Mouse (Mus musculus) left cerebral cortex, adult 8-10 months (tissue): Measurements from ENCODE around the gene Axin2. TPM values are rescaled to one million over a fixed set of nuclear protein-coding genes. Genes with fewer than 3 reads are reported as not detected.
A peak's percentile ranks its signal among the peaks of the same experiment; 100 is the strongest.

ENCODE experiments used
- DNase-seq, 2 experiments: peaks; one replicate each; pipeline ENCODE4 v3.0.0; 2022; ENCODE audit warnings: low spot score in 2 of 2
- total RNA-seq, 4 experiments: library from RNA; stranded (reverse); gene quantifications; 2 replicates each; pipeline ENCODE4 v1.2.4; 2022

The Axin2 gene
- total RNA-seq, 4 experiments from 2014 or later = 36.3 to 40.8 (median 38.0) TPM

- DNase-seq = no peak
These were observed 43.5 kb downstream of the Axin2 start for GRCm38 (mm10) chr11:108963476-108964232.

DNA sequence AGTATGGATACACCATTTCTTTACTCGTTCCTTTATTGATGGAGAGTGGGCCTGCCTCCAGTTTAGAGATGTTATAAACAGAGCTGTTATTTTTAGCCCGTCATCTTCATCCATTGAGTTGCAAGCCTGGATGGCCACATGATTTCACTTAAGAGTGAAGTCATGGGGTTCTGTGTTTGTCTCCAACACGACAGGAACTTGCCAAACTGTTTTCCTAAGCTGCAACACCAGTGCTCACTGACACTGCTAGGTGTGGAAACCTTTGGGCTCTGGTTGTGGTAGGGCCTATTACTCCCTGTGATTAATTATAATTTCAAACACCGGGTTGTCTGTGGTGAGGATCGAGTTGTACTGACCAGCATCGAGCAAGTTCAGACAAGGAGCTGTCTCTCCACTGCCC lies 45.6 kb downstream of the Axin2 start:
- no peak for DNase-seq

DNA sequence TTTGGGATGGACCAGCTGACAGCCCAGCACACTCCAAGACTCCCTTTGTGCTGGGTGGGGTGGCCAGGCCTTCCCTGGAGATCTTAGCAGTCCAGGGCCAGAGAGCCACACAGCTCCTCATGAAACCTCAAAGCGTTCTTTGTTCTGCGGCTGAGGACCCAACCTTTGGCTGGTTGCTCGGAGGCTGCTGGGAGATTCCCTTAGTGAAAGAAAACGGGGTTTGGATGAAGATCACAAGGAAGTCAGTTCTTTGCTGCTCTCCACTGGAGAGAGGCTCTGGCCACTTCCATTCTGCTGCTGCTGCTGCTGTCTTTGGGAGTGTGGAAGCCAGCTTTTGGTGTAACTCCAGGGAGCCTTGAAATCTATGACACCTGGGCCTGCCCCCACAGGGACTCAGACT lies 53.3 kb downstream of the Axin2 start:
- DNase-seq = no peak

- no peak for DNase-seq
These were observed 53.7 kb downstream of the Axin2 start for GRCm38 (mm10) chr11:108973866-108974265.

GRCm38 (mm10) chr11:108975583-108975982 lies 55.4 kb downstream of the Axin2 start:
- DNase-seq = no peak

GRCm38 (mm10) chr11:108980530-108980929 lies 60.4 kb downstream of the Axin2 start:
- DNase-seq = peak in 1 of 2 experiments; percentile 86

- DNase-seq = no peak
These were observed 60.9 kb downstream of the Axin2 start for GRCm38 (mm10) chr11:108981012-108981411.

GRCm38 (mm10) chr11:108983409-108984064 lies 63.4 kb downstream of the Axin2 start:
- no peak for DNase-seq

DNA sequence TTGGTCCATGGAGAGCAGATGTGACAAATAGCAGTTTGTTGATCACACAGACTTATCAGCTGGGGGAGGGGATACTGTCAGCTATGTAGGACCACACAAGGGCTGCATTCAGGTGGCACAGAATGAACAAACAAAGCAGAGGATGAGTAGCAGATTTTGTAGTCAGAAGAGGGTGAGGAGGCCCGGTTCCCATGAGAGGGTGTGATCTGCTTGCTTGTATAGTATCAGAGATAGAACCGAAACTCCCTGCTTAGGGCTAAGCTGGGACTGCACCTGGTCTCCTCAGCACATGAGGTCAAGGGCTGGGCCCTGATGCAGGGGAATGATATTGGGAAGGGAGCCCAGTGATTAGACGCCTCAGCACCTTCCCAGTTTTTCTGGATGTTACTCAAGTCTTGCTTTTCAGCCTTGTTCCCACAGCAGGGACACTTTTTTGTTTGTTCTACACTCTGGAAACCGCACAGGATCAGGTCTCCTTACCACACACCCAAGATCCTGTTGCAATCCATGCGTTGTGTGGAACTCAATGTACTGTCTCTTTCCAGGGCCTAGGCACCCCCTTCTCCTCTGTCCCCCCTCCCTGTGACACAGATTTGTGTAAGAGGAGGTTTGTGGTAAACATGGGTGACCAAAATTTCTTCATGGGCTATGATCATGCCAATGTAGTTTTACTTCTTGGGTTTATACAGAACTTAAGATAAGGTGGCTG lies 64.7 kb downstream of the Axin2 start:
- no peak for DNase-seq

- DNase-seq = no peak
These were observed 65.7 kb downstream of the Axin2 start for GRCm38 (mm10) chr11:108985836-108986235.

GRCm38 (mm10) chr11:108987226-108987625 lies 67.1 kb downstream of the Axin2 start:
- peak in 1 of 2 experiments; percentile 39 for DNase-seq

GRCm38 (mm10) chr11:108987705-108988104 lies 67.6 kb downstream of the Axin2 start:
- DNase-seq = no peak

- no peak for DNase-seq
These were observed 68.1 kb downstream of the Axin2 start for GRCm38 (mm10) chr11:108988258-108988657.

DNA sequence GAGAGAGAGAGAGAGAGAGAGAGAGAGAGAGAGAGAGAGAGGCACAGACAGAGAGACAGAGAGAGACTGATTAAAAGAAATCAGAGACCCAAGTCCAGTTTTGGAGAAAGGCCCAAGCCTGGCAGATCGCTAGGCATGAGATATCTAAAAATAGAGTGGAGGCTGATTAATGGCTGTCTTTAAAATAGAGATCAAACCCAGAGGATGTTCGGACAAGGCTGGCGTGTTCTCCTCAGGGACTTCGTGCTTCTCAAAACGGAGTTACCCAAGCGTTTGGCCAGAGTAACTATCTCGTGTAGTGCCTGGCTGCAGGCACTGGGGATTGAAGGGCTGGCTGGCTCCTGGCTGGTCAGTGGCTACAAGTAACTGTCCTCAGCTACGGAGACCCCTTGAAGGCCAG lies 69.8 kb downstream of the Axin2 start:
- no peak for DNase-seq

DNA sequence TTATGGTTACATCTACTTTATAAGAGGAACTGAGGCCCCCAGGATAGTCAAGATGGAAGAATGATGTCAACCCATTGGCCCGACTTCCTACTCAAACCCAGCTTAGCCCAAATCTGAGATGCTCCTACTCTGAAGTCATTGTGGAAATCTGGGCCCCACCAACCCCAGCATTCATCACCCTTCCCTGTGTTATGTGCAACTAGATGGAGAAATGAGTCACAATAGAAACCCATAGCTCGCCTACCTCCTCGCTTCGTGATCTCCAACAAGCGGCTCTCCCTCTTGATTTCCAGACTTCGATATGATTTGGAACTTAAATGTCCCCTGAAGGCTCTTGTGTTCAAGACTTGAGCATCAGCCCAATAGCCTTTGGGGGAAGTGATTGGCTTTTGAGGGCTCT lies 73.3 kb downstream of the Axin2 start:
- DNase-seq = no peak

GRCm38 (mm10) chr11:108995196-108995989 lies 75.2 kb downstream of the Axin2 start:
- DNase-seq = peak; percentile 18 to 45

- no peak for DNase-seq
These were observed 75.9 kb downstream of the Axin2 start for GRCm38 (mm10) chr11:108995990-108996533.

GRCm38 (mm10) chr11:108997816-108998215 lies 77.7 kb downstream of the Axin2 start:
- no peak for DNase-seq
